Mouse (Mus musculus) erythroblast, embryonic 14.5 days (primary cell): Measurements from ENCODE around the gene Ung.

Experiments used
- GATA1 ChIP-seq: IDR thresholded peaks from 2 replicates; pipeline ENCODE4 v1.6.1; 2012; ENCODE audit warnings: low read length, inconsistent platforms, mixed read lengths
- TAL1 ChIP-seq: IDR thresholded peaks from 3 replicates; pipeline ENCODE4 v1.6.1; 2012; ENCODE audit warnings: low read length, inconsistent platforms, mixed read lengths

DNA sequence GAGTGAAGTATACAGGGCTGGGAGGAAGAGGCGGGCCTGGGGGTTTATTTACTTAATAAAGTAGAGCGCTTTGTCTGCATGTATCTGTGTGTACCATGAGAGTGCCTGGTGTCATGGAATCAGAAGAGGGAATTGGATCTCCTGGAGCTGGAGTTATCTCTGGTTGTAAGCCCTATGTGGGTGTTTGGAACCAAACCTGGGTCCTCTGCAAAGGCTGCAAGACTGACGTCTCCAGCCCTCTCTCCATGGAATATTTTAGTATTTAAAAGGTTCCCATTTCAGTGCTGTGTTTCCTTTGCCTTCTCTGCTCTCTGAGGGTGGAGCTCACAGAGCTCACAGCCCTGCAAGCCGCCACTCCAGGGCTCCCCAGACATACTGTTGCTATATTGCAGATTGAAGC, 10.4 kb upstream of the Ung start:
- TF ChIP-seq GATA1: no peak
- TF ChIP-seq TAL1: no peak
